Mouse (Mus musculus) thymus, postnatal 25 days (tissue): ENCODE results near the gene Sgo1.
"Not testable (repeated sequence)": the region's sequence is repeated elsewhere in the genome, so short reads cannot be mapped to it uniquely, and the experiment has no call there.

Experiments
- DNase-seq: peaks from one replicate; pipeline ENCODE4 v3.0.0; 2022

Sgo1 gene

GRCm38 (mm10) chr17:53688877-53689802 lies at the start of gene Sgo1:
TSS of gene Sgo1 (minus strand) at chr17:53689333.
- peak; percentile 98 for DNase-seq

GRCm38 (mm10) chr17:53718916-53719315 lies 29.8 kb upstream of the Sgo1 start:
- DNase-seq: not testable (repeated sequence)

- no peak for DNase-seq
These were observed 29.3 kb upstream of the Sgo1 start for GRCm38 (mm10) chr17:53718474-53718873.

GRCm38 (mm10) chr17:53715161-53715560 lies 26.0 kb upstream of the Sgo1 start:
- not testable (repeated sequence) for DNase-seq

- no peak for DNase-seq
These were observed 25.3 kb upstream of the Sgo1 start for GRCm38 (mm10) chr17:53714453-53714852.

- DNase-seq: not testable (repeated sequence)
These were observed 8.4 kb upstream of the Sgo1 start for GRCm38 (mm10) chr17:53697521-53697920.

GRCm38 (mm10) chr17:53694039-53694438 lies 4.9 kb upstream of the Sgo1 start:
- no peak for DNase-seq

GRCm38 (mm10) chr17:53689946-53690345 lies 813 bp upstream of the Sgo1 start:
- DNase-seq: no peak

GRCm38 (mm10) chr17:53688321-53688720 lies 812 bp downstream of the Sgo1 start:
- DNase-seq: no peak

- no peak for DNase-seq
These were observed 10.4 kb downstream of the Sgo1 start for GRCm38 (mm10) chr17:53678716-53679115.

GRCm38 (mm10) chr17:53670453-53670852 lies 18.7 kb downstream of the Sgo1 start:
- no peak for DNase-seq

- no peak for DNase-seq
These were observed 24.3 kb downstream of the Sgo1 start for GRCm38 (mm10) chr17:53664703-53665382.

GRCm38 (mm10) chr17:53664267-53664666 lies 24.9 kb downstream of the Sgo1 start:
- DNase-seq: no peak

- no peak for DNase-seq
These were observed 27.9 kb downstream of the Sgo1 start for GRCm38 (mm10) chr17:53661056-53661840.

- DNase-seq: no peak
These were observed 29.4 kb downstream of the Sgo1 start for GRCm38 (mm10) chr17:53659738-53660137.

GRCm38 (mm10) chr17:53659230-53659629 lies 29.9 kb downstream of the Sgo1 start:
- DNase-seq: no peak

- DNase-seq: no peak
These were observed 30.5 kb downstream of the Sgo1 start for GRCm38 (mm10) chr17:53658668-53659067.

- peak; percentile 12 for DNase-seq
These were observed 31.7 kb downstream of the Sgo1 start for GRCm38 (mm10) chr17:53657391-53657790.

GRCm38 (mm10) chr17:53656369-53656860 lies 32.7 kb downstream of the Sgo1 start:
- no peak for DNase-seq

- no peak for DNase-seq
These were observed 33.2 kb downstream of the Sgo1 start for GRCm38 (mm10) chr17:53655959-53656358.

GRCm38 (mm10) chr17:53655081-53655480 lies 34.1 kb downstream of the Sgo1 start:
- DNase-seq: no peak

GRCm38 (mm10) chr17:53654596-53654995 lies 34.5 kb downstream of the Sgo1 start:
- no peak for DNase-seq

GRCm38 (mm10) chr17:53650251-53650661 lies 38.9 kb downstream of the Sgo1 start:
- no peak for DNase-seq
